Mouse (Mus musculus) heart, embryonic 14.5 days (tissue): ENCODE results near the gene Gdpd3. TPM values are rescaled to one million over a fixed set of nuclear protein-coding genes. Genes with fewer than 3 reads are reported as not detected.

Experiments
- ATAC-seq: fragments of 200-750 bp; cut with Nextera tagmentation; 2 replicates; pipeline ENCODE4 v1.8.0; 2017; ENCODE audit warnings: low read depth, moderate TSS enrichment; ENCODE audit not compliant: insufficient number of reproducible peaks, insufficient read depth, low FRiP score
- H3K27ac ChIP-seq, 2 experiments: fragments of 200-500 bp in 1 of 2; fragments of 300-500 bp in 1 of 2; sonication (generic) in 1 of 2; replicated peaks in 1 of 2; 2 replicates each; pipeline ENCODE4 v1.5.1; 2012 to 2014; ENCODE audit warnings: low read depth in 2 of 2, low read length in 2 of 2, control low read depth in 1 of 2, mild to moderate bottlenecking in 1 of 2, mixed read lengths in 1 of 2; ENCODE audit not compliant: control insufficient read depth in 1 of 2, insufficient read depth in 1 of 2
- H3K27me3 ChIP-seq: fragments of 300-500 bp; sonication (generic); 2 replicates; pipeline ENCODE4 v1.6.1; 2014; ENCODE audit warnings: mild to moderate bottlenecking, low read length, control low read depth; ENCODE audit not compliant: control insufficient read depth, insufficient read depth
- H3K36me3 ChIP-seq: fragments of 300-500 bp; sonication (generic); 2 replicates; pipeline ENCODE4 v1.6.1; 2014; ENCODE audit warnings: mild to moderate bottlenecking, control low read depth, low read length, mixed read lengths; ENCODE audit not compliant: control insufficient read depth, insufficient read depth
- H3K4me1 ChIP-seq, 2 experiments: fragments of 200-500 bp in 1 of 2; fragments of 300-500 bp in 1 of 2; sonication (generic) in 1 of 2; 2 replicates each; pipeline ENCODE4 v1.6.1; 2012 to 2014; ENCODE audit warnings: low read length in 2 of 2, control low read depth in 1 of 2, mixed read lengths in 1 of 2; ENCODE audit not compliant: control insufficient read depth in 2 of 2, insufficient read depth in 2 of 2
- H3K4me2 ChIP-seq: fragments of 300-500 bp; sonication (generic); 2 replicates; pipeline ENCODE4 v1.6.1; 2014; ENCODE audit warnings: mild to moderate bottlenecking, low read length
- H3K4me3 ChIP-seq, 2 experiments: fragments of 200-500 bp in 1 of 2; fragments of 300-500 bp in 1 of 2; sonication (generic) in 1 of 2; 2 replicates each; pipeline ENCODE4 v1.5.1; 2012 to 2014; ENCODE audit warnings: low read length in 2 of 2, mild to moderate bottlenecking in 2 of 2, control low read depth in 1 of 2, low read depth in 1 of 2, moderate library complexity in 1 of 2; ENCODE audit not compliant: control insufficient read depth in 1 of 2, insufficient read depth in 1 of 2
- H3K9ac ChIP-seq: fragments of 300-500 bp; sonication (generic); 2 replicates; pipeline ENCODE4 v1.6.1; 2014; ENCODE audit warnings: mild to moderate bottlenecking, low read length
- H3K9me3 ChIP-seq: fragments of 300-500 bp; sonication (generic); 2 replicates; pipeline ENCODE4 v1.6.1; 2016; ENCODE audit warnings: low read length, control low read depth; ENCODE audit not compliant: control insufficient read depth
- WGBS: fragments of 180-500 bp; shearing (Covaris S2); extraction: QIAGEN DNeasy Blood & Tissue Kit; methylation state at CpG from one replicate; pipeline ENCODE4 v1.1.7; 2014; 5-methylcytosine and 5-hydroxymethylcytosine counted together
- polyA plus RNA-seq: library from polyadenylated mRNA; unstranded; fragments of >200 nt; fragmentation: Nextera tagmentation; extraction: Ambion mirVana; gene quantifications from 2 replicates; pipeline ENCODE4 v1.2.1, GENCODE M21; 2014

Gene Gdpd3
- polyA plus RNA-seq, 1 experiment from 2014 or later: 2.7 TPM

DNA sequence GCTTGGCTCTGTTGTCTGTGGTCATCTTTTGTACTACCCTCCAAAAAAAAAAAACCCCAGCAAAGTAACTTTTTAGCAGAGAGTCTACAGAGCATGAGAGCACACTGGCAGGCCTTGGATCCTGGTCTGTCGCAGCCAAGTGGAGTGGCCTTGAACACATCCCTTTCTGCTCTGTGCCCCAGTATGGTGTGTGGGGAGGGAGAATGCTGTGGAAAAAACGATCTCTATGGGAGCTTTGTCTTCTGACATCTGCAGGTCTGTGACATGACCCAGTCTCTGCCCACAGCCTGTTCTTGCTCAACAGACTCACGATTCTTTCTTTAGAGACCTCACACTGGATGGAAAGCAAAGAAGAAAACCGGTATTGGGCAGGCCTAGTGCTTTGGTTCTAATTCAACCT lies 5.2 kb upstream of the Gdpd3 start:
- Histone ChIP-seq H3K36me3 (peaks cover 41% of the 10 kb centered on the region), H3K4me1 (peaks cover 18 to 31% of the 10 kb centered on the region in 2 experiments), H3K9ac (peak overlapping the region; percentile 94), H3K27ac (peak overlapping the region; percentile 56 to 95), H3K27me3 (no peaks in the 10 kb centered on the region), H3K9me3 (no peaks in the 10 kb centered on the region), H3K4me2 (peak overlapping the region; percentile 97), H3K4me3 (peak overlapping the region in 1 of 2 experiments; percentile 86; a peak in 2 of 4 replicates)
- ATAC-seq: no peak
- WGBS: 55% methylated on average over 4 of the region's 4 CpGs

DNA sequence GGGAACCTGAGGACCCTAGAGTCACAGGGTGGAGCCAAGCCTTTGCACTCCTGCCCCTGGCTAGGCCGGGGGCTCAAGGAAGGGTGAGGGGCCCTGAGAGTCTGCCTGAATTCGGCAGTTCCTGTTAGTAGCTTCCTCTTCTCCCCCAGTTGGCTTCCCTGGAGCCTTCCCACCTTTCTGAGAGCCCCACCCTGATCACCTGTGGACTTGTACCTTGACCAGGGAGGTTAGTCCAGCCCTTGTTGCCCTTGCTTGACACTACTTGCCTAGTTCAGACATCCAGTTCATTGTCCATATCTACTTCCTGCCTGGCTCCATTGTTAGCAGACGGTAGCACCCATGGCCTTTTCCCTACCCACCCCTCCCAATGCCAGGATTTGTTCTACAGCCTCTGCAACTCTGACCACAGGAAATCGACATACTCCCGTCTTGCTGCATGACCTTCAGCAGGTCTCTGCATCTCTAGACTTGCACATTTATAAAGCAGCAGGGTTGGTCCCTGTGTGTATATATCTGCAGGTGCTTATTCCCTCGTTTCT lies 4.5 kb upstream of the Gdpd3 start:
- WGBS: 56% methylated on average over 6 of the region's 6 CpGs
- peak overlapping the region; percentile 97 for H3K4me2 ChIP-seq
- H3K36me3 ChIP-seq: peaks cover 47% of the 10 kb centered on the region
- H3K27ac ChIP-seq: peak overlapping the region; percentile 29 to 95
- ATAC-seq: no peak
- H3K9me3 ChIP-seq: no peaks in the 10 kb centered on the region
- no peaks in the 10 kb centered on the region for H3K27me3 ChIP-seq
- H3K4me1 ChIP-seq: peaks cover 18 to 31% of the 10 kb centered on the region in 2 experiments
- peak overlapping the region; percentile 94; the same call in 1 of the 2 replicates for H3K9ac ChIP-seq
- no peak overlapping the region for H3K4me3 ChIP-seq

DNA sequence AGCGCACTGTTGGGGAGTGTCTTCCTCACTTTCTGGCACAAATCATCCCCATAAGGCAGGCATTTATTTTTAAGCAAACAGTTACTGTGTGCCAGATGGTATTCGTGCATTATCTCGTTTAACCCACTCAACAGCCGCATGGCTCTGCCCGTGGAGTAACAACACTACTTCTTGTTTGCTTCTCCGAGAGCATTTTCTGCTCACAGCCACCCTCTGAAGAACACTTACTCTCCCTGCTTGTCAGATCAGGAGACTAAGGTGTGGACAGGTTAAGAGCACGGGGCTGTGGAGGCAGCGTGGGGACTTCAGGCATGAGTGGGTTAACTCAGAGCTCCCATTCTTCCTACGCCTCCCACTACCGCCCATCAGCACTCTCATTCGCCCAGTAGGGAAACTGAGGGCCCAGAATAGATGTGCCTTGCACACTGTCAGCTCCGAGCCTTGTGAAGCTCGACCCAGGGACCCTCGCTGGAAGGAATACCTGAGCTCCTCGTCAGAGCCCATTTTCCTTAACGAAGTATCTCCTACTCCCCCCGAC lies 3.6 kb upstream of the Gdpd3 start:
- Histone ChIP-seq H3K27me3 (no peaks in the 10 kb centered on the region), H3K4me3 (no peak overlapping the region), H3K27ac (0 out of 4 replicates have a peak overlapping the region, but pooled peaks of 1 of the 2 experiments have one; percentile 14), H3K4me1 (peaks cover 18 to 31% of the 10 kb centered on the region in 2 experiments), H3K36me3 (peaks cover 57% of the 10 kb centered on the region), H3K4me2 (no peak overlapping the region), H3K9me3 (no peaks in the 10 kb centered on the region), H3K9ac (peak overlapping the region; percentile 5; the same call in 1 of the 2 replicates)
- WGBS: 40% methylated on average over 17 of the region's 17 CpGs
- no peak for ATAC-seq

DNA sequence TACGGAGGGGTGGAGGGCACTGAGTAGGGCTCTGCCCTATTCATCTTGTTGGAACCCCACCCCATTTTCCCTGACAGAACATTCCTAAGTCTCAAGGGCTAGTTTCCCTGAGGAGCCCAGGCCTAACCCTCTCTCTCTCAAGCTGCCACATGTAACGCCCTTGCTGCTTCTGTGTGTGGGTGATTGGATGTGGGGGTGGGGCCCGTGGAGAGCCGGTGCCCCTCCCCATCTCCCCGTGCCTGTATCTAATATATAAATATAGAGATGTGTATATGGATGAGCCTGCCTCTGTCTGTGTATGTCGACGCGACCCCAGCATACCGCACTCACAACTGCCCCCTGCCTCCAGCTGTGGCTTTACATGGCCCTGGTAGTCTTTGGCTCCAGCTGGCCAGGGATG lies 594 bp upstream of the Gdpd3 start:
- Histone ChIP-seq H3K9ac (no peak overlapping the region), H3K4me2 (no peak overlapping the region), H3K4me1 (peaks cover 17 to 27% of the 10 kb centered on the region in 2 experiments), H3K4me3 (no peak overlapping the region), H3K36me3 (peaks cover 87% of the 10 kb centered on the region), H3K27ac (no peak overlapping the region), H3K9me3 (no peaks in the 10 kb centered on the region), H3K27me3 (no peaks in the 10 kb centered on the region)
- 86% methylated on average over 9 of the region's 9 CpGs for WGBS
- ATAC-seq: no peak

DNA sequence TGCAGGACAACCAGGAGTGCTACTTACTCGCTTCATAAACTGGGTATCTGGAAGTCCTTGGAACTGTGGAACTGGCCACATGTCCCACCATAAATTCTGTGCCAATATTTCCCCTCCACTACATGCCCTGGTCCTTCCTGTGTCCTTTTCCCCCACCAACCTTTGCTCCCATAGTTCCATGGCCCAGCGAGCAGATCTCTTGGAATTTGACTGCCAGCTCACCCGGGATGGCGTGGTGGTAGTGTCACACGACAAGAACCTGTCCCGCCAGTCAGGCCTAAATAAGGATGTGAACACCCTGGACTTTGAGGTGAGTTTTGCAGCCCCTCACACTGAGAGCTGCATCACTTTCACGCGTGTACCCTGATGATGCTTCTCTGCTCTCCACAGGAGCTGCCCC lies 867 bp downstream of the Gdpd3 start:
- Histone ChIP-seq H3K4me2 (no peak overlapping the region), H3K27ac (no peak overlapping the region), H3K9me3 (no peaks in the 10 kb centered on the region), H3K4me3 (no peak overlapping the region), H3K4me1 (peaks cover 4 to 12% of the 10 kb centered on the region in 2 experiments; a peak in 3 of 4 replicates), H3K36me3 (peaks cover 98% of the 10 kb centered on the region), H3K9ac (no peak overlapping the region), H3K27me3 (no peaks in the 10 kb centered on the region)
- 85% methylated on average over 8 of the region's 8 CpGs for WGBS
- ATAC-seq: no peak

DNA sequence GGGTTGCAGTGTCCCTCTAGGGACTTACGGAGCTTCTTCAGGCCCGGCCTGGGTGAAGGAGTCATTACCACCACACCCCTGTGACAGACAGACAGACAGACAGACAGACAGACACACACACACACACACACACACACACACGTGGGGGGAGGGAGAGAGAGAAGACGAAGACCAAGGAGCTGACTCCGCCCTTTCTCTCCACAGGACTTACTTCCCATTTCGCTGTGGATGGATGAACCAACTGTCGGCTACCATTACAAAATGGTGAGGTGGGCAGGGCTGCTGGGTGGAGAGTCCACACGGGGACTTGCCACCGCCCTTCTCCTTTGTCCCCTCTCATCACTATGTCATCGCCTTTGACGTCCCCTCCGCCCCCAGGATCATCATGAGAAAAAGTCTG lies 4.7 kb downstream of the Gdpd3 start:
- Histone ChIP-seq H3K27me3 (no peaks in the 10 kb centered on the region), H3K36me3 (peaks cover 77% of the 10 kb centered on the region), H3K4me1 (peaks cover under 1% of the 10 kb centered on the region in 2 experiments; a peak in 2 of 4 replicates), H3K9me3 (no peaks in the 10 kb centered on the region), H3K27ac (no peak overlapping the region), H3K4me2 (no peak overlapping the region), H3K9ac (no peak overlapping the region), H3K4me3 (no peak overlapping the region)
- WGBS: 81% methylated on average over 12 of the region's 12 CpGs
- no peak for ATAC-seq

DNA sequence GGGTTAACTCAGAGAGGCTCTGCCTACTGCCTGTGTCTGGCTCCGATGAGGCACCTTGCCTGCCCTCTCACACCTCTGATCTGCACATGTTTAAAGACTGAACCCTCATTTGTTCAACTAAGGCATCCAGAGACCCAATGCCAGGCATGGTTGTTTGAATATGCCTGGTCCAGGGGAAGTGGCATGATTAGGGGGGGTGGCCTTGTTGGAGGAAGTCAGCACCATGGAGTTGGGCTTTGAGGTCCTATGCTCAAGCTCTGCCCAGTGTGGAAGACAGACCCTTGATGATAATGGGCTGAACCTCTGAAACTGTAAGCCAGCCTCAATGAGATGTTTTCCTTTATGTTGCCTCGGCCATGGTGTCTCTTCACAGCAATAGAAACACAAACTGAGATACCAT lies 7.2 kb downstream of the Gdpd3 start:
- H3K4me3 ChIP-seq: no peak overlapping the region
- peaks cover 59% of the 10 kb centered on the region for H3K36me3 ChIP-seq
- H3K9me3 ChIP-seq: no peaks in the 10 kb centered on the region
- 75% methylated on average over 2 of the region's 2 CpGs for WGBS
- H3K27me3 ChIP-seq: no peaks in the 10 kb centered on the region
- H3K4me2 ChIP-seq: no peak overlapping the region
- H3K9ac ChIP-seq: no peak overlapping the region
- no peak for ATAC-seq
- no peak overlapping the region for H3K27ac ChIP-seq
- peaks cover 11 to 19% of the 10 kb centered on the region in 2 experiments for H3K4me1 ChIP-seq

DNA sequence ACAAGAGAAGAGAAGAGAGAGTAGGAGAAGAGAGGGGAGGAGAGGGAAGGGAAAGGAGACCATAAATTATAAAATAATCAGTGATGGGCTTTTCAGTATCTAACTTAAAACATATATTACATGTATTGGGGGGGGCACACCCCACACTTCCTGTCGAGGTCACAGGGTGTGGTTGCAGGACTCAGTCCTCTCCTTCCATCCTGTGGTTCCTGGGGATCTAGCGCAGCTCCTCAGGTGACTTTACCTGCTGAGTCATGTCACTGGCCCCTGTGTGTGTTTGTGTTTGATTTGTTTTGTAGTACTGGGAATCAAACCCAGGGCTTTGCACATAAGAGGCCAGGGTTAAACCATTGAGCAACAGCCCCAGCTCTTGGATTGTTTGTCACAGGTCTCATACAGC lies 8.3 kb downstream of the Gdpd3 start:
- H3K36me3 ChIP-seq: peaks cover 55% of the 10 kb centered on the region
- peaks cover 11 to 19% of the 10 kb centered on the region in 2 experiments for H3K4me1 ChIP-seq
- no peak overlapping the region for H3K4me3 ChIP-seq
- H3K27me3 ChIP-seq: no peaks in the 10 kb centered on the region
- no peak for ATAC-seq
- 75% methylated on average over 2 of the region's 2 CpGs for WGBS
- H3K4me2 ChIP-seq: no peak overlapping the region
- no peak overlapping the region for H3K9ac ChIP-seq
- H3K27ac ChIP-seq: no peak overlapping the region
- no peaks in the 10 kb centered on the region for H3K9me3 ChIP-seq
